Mouse (Mus musculus): Measurements from ENCODE around the gene Hlx.

The Hlx gene

DNA sequence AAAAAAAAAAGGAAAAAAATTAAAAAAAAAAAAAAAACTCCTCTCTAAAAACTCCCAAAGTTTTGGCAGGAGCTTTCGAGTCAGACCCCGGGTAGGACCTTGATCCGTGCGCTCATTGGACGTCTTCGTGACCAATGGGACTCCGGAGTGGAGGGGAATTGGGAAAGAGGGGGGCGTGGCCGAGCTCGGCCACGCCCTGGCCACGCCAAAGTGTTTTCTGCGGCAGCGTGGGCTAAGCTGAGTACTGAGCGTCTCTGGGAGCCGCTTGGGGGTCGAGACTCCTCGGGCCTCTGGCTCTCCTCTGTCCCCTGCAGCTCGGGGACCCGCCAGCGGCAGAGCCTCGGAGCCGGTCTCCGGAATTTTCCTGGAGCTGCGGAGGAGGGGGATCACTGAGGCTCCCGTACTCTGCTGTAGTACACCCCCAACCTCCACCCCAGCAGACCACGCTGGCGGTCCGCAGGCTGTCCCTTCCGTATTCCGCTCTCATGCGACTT is at the start of gene Hlx:
TSS of gene Hlx (minus strand) at position 64 of the 494 bp plus-strand sequence.
- DNase-seq (ENCODE audit: low spot score in 2 of 2) = peak; percentile 30 to 38

GRCm38 (mm10) chr1:184782161-184782513 is 49.7 kb upstream of the Hlx start:
- DNase-seq (ENCODE audit: low spot score in 2 of 2) = no peak

DNA sequence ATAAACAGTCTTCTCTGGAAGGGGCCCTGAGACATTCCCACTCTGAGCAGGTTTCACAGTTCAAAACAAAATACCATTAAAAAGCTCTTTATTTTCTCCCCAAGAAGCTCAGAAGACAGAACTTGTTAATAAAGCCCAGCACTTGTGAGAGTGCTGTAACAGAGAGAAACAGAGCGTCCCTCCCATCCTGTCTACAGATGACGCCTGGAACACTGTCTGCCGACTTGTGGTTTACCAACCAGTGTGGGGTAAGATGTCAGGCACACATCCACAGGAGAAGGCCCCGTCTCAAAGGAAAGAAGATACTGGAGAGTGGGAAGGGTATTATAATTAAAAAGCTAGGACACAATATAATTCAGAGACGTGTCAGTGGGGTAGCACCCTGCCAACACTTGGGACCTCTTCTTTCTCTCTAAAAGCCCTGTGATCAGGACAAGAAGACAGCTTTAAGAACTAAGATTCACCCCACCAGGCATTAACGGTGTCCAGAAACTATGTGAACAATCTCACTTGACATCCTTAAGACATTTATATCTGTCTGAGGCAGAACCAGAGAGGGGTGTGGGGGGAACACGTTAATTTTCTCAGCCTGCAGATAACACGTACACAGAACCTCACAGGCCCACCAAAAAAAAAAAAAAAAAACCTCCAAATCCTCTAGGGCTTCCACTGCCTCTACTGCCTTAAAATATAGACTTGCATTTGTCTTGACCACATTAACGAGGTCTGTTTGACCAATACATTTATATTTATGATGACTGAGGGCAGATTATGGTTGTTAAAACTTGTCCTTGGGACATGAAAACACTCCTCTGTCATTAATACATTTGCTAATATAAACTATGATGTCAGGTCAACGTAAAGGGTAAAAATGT is 49.1 kb upstream of the Hlx start:
- no peak for DNase-seq (ENCODE audit: low spot score in 2 of 2)

DNA sequence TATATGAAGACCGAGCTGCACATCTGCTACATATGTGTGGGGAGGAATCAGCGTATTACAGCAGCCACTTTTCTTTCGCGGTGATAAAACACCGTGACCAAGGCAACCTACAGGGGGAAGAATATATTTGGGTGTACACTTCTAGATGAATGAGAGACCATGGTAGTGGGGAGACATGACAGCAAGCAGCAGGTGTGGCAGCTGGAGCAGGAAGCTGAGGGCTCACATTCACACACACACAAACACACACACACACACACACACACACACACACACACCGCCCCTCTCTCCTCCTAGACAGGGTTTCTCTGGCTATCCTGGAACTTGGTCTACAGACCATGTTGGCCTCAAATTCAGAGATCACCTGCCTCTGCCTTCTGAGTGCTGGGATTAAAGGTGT is 45.7 kb upstream of the Hlx start:
- DNase-seq (ENCODE audit: low spot score in 2 of 2) = no peak

DNA sequence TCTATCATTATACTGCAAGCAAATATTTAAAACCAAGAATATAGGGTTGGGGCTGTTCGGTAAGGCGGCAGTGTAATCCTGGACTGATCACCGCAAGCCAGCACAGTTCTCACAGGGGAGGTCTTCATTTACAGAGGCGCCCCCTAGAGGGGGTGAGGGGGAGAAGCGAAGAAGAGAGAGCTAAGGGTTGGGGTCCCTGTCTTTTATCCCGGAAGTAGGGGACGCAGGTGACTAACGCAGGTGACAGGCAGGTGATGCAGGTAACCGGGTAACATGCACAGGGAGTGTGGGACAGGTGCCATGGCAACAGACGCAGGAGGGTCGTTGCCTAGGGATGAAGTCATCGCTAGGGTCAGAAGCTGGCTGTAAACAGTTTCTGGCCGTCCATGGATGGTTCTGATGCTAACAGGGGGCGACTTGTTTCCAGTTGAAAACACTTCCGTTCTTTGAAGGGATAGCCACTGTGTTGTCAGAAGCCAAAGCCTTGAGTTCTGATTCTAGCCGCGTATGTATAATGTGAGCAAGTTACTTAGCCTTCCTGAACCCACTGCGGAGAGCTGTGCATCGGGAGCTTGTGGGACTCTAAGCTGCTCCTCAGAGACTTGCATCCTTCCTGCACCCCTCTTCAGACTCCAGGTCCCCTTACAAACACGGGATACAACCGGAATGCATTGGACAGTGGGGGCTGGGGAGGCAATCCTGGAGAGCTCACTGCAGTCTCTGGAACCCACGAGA is 44.8 kb upstream of the Hlx start:
- no peak for DNase-seq (ENCODE audit: low spot score in 2 of 2)

GRCm38 (mm10) chr1:184775289-184775688 is 42.9 kb upstream of the Hlx start:
- no peak for DNase-seq (ENCODE audit: low spot score in 2 of 2)

DNA sequence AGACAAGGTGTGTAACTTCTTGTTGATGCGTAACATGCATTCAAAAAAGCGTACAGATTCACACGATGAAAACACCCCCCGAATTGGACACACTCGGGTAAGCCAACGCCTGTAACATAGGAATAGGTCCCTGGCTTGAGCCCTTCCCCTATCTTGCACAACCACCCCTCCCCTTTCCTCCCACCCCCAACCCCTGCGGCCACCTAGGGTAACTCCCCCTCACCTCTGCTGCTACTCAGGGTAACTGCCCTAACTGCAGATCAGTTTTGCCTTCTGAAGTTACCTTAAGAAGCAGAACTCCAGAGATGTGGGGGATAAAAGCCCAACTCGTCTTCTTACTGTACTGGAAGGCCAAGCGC is 39.5 kb upstream of the Hlx start:
- no peak for DNase-seq (ENCODE audit: low spot score in 2 of 2)

GRCm38 (mm10) chr1:184771202-184771890 is 38.9 kb upstream of the Hlx start:
- DNase-seq (ENCODE audit: low spot score in 2 of 2) = peak; percentile 41 to 74

DNA sequence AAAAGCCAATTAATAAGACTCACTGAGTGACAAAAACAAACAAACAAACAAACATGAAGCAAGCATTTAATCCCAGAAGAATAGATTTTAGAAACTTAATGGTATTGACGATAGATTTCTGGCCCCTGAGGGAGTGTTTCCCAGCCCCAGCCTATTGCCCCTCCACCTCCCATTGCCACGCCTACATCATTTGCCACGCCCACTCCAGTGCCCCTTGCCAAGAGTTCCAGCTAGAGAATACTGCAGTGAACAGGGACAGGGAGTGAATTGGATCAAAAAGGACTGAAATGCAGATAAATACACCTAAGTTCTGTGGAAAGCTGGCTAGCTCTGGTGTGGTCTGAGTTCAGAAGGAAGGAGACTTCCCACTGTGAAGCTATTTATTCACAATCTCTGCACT is 31.4 kb upstream of the Hlx start:
- no peak for DNase-seq (ENCODE audit: low spot score in 2 of 2)

DNA sequence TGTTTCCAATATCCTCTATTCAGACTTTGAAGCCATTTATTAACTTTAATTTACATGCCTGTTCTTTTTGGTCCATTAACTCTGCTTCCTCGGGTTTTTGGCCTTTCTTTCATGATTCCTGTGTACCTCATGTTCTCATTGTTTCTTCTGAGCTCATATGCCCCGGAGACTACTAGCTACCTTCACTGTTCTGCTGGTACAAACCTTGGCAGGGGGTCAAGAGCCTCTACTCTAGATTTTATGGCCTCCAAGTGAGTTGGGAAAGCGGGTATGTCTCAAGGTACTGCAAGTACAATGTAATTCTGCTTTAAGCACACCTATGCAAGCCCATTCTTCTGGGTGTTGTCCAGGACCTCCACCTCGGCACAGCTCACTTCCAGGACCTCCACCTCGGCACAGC is 30.5 kb upstream of the Hlx start:
- no peak for DNase-seq (ENCODE audit: low spot score in 2 of 2)

GRCm38 (mm10) chr1:184761988-184762387 is 29.6 kb upstream of the Hlx start:
- DNase-seq (ENCODE audit: low spot score in 2 of 2) = no peak

- no peak for DNase-seq (ENCODE audit: low spot score in 2 of 2)
Observed at GRCm38 (mm10) chr1:184752671-184753070, 20.3 kb upstream of the Hlx start.

DNA sequence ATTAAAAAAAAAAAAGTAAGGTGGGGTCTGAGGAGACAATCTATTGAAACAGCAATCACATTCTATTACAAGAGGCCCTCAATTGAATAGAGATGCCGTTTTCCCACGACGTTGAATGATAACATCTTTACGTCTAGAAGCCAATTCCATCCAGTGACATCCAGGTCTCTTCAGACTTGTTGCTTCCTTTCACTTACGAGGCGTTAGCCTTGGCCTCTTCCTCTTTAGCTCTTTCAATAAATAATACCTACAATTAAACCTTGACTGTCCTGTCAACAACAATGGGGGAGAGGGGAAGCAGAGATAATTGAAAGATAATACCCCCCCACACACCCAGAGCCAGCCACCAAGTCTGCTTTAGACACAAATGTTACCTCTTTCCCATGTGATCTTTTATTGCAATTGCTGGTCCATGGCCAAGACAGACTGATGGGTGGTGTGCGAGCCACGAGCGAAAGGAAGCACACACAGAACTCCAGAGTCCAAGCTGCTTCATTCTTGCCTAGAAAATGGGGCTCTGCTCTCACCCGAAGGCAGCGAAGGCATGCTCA is 17.8 kb upstream of the Hlx start:
- no peak for DNase-seq (ENCODE audit: low spot score in 2 of 2)

- no peak for DNase-seq (ENCODE audit: low spot score in 2 of 2)
Observed at GRCm38 (mm10) chr1:184748692-184749152, 16.3 kb upstream of the Hlx start.

- peak; percentile 65 to 70 for DNase-seq (ENCODE audit: low spot score in 2 of 2)
Observed at GRCm38 (mm10) chr1:184737876-184738479, 5.6 kb upstream of the Hlx start.

DNA sequence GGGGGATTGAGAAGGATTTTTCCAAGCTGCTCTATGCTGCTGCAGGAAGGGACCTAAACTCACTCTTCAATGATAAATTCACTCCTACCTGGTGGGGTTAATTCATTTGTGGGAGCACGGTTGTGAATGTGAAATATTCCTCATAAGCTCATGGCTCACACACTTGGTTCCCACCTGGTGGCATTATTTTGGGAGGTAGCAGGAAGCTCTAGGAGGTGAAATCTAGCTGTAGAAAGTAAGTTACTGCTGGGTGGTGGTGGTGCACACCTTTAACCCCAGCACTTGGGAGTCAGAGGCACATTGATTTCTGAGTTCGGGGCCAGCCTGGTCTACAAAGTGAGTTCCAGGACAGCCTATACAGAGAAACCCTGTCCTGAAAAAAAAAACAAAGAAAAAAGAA is 4.8 kb upstream of the Hlx start:
- no peak for DNase-seq (ENCODE audit: low spot score in 2 of 2)

DNA sequence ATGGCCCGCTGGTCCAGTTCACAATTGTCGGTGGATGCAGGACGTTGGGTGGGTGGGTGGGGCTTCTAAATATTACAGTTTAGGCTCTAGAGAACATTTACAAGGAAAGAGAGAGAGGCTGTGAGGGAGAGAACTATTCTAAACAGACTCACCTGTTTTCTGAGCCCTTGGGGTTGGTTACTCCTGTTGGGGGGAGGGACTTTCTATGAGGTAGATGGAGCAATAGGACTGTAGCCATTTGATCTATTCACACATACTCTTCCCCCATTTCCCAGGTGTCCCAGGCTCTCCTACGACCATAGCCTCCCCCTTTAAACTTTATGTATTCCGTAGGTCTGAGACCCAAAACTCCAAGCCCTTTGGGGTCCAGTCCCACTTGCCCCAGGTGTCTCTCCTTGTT is 3.8 kb upstream of the Hlx start:
- no peak for DNase-seq (ENCODE audit: low spot score in 2 of 2)

GRCm38 (mm10) chr1:184734991-184735920 is 2.8 kb upstream of the Hlx start:
- peak in 1 of 2 experiments; percentile 34 for DNase-seq (ENCODE audit: low spot score in 2 of 2)

- DNase-seq (ENCODE audit: low spot score in 2 of 2) = peak; percentile 39 to 52
Observed at GRCm38 (mm10) chr1:184734067-184734830, 1.8 kb upstream of the Hlx start.
